Mouse (Mus musculus): Measurements from ENCODE around the gene AI661453. TPM values are rescaled to one million over a fixed set of nuclear protein-coding genes. Genes with fewer than 3 reads are reported as not detected.
"Not testable (repeated sequence)": the region's sequence is repeated elsewhere in the genome, so short reads cannot be mapped to it uniquely, and the experiment has no call there.

The AI661453 gene
- polyA plus RNA-seq (2015; fragmentation: Nextera tagmentation; extraction: Ambion mirVana): 3.1 and 3.7 TPM in 2 replicates

DNA sequence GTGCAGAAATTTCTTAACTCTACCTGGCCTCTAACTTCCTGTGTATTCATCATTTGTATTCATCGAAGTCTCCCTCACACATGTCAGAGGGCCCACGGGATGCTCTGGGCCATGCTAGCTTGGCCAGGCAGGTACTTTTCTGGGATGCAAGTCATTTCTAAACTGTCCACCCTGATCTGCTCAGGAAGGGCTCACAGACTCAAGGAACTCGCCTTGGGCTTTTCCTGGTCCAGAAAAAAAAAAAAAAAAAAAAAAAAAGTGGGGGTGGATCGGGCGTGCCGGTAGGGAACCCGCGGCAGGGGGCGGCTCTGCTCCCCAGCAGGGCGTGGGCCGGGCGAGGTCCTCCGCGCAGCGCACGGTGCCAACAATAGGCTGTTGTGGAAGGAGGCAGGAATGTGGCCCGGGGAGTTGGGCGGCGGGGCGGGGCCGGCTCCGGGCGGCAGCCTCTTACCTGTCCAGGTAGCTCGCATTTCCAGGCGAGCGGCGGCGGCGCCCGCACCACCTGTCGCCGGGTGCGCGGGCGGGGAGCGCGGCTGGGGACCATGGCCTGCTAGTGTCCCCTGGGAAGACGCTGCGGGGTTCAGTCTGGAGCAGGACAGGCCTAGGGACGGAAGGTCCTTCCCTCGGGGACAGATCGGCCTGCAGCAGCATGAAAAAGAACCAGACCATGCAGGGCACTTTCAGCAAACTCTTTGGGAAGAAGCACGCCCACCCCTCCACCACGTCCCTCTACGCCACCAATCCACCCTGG lies at the start of gene AI661453:
AI661453 (plus strand) TSS at position 460 of the 751 bp plus-strand sequence.
- H3K4me1 ChIP-seq (replicated peaks): peaks cover 29% of the 10 kb centered on the region
- peak within 1 kb of the TSS; percentile 50 for H3K4me3 ChIP-seq (replicated peaks)
- ATAC-seq: peak; percentile 88
- WGBS: 1% methylated on average over 45 of the region's 45 CpGs
- H3K4me2 ChIP-seq (replicated peaks): peak within 1 kb of the TSS; percentile 68
- H3K27ac ChIP-seq: peak within 1 kb of the TSS; percentile 71
- H3K9me3 ChIP-seq: no peaks in the 10 kb centered on the region
- H3K36me3 ChIP-seq: no peaks in the 10 kb centered on the region
- H3K27me3 ChIP-seq (replicated peaks): peaks cover 5% of the 10 kb centered on the region
- H3K9ac ChIP-seq: peak within 1 kb of the TSS; percentile 60

DNA sequence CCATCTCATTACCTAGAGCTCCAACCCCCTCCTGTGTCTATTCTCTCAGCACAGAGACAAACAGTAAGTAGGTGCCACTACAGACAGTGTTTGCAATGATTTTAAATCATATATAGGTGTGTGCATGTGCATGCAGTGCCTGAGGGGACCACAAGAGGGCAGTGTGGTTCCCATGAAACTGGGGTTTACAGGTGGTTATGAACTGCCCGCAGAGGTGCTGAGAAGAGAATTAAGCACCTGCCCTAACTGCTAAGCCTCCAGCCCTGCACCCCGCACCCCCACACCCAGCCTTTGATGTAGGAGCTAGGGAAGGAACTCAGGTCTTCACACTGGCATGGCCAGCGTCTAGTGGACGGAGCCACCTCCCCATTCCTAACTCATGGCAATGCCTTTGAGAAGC lies 49.8 kb upstream of the AI661453 start:
- Histone ChIP-seq H3K4me2 (replicated peaks) (no peak overlapping the region), H3K9ac (no peak overlapping the region), H3K4me1 (replicated peaks) (no peaks in the 10 kb centered on the region), H3K27me3 (replicated peaks) (no peaks in the 10 kb centered on the region), H3K27ac (no peak overlapping the region), H3K9me3 (no peaks in the 10 kb centered on the region), H3K36me3 (no peaks in the 10 kb centered on the region), H3K4me3 (replicated peaks) (no peak overlapping the region)
- no peak for ATAC-seq
- WGBS: 65% methylated on average over 4 of the region's 4 CpGs

DNA sequence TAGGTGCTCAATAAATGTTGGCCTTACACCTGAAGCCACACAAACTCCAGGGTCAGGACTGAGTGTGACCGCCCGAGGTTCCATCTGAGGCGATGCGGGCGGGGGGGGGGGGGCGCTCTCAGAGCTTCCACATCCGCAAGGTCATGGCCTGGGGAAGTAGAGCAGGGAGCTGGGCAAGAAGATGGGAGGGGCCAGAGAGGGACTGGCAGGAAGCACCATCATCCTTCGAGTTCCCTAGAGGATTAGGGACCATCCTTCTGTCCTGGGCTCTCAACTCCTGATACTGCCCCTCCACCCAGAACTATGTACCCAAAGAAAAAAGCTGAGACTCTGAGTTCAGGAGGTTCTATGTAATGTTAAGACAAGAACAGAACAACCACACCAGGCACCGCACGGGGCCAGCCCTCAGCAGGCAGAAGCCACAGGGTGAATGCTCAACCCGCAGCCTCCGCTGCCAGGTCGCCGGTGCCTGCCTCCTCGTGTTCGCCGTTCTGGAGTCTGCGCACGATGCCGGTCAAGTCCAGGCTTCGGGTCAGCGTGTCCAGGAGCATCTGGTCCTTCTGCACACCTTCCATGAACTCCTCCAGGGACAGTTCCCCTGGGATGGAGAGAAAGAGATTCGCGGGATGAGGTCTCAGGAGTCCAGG lies 42.1 kb upstream of the AI661453 start:
- no peak overlapping the region for H3K27ac ChIP-seq
- no peaks in the 10 kb centered on the region for H3K36me3 ChIP-seq
- peak overlapping the region; percentile 72 for H3K4me2 ChIP-seq (replicated peaks)
- ATAC-seq: no peak; the same call in 1 of the 2 replicates
- peak overlapping the region; percentile 40 for H3K4me3 ChIP-seq (replicated peaks)
- peaks cover 12% of the 10 kb centered on the region; the same call in 1 of the 2 replicates for H3K4me1 ChIP-seq (replicated peaks)
- peaks cover 8% of the 10 kb centered on the region for H3K27me3 ChIP-seq (replicated peaks)
- peak overlapping the region; percentile 8; the same call in 1 of the 2 replicates for H3K9ac ChIP-seq
- H3K9me3 ChIP-seq: no peaks in the 10 kb centered on the region
- 19% methylated on average over 24 of the region's 24 CpGs for WGBS

DNA sequence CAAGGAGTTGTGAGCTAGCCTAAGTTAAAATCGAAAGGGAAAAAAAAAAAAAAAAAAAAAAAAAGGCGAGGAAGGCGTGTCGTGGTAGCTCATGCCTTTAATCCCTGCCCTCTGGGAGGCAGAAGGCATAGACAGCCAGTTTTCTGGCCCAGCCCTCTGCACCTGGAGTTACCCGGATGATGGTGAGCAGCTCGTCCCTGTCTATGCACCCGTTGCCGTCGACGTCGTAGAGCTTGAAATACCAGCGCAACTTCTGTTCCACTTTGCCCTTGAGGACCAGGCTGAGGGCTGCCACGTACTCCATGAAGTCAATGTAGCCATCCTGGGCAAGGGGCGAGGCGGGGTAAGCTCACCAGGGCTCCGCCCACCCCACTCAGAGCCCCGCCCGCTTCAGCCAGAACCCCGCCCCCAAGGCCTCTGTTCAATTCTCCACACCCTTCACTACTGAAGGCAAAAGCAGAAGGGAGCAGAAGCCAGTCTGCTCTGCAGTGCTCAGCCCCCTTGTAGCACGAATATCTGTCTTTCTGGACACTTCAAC lies 41.0 kb upstream of the AI661453 start:
- Histone ChIP-seq H3K4me2 (replicated peaks) (peak overlapping the region; percentile 72), H3K4me3 (replicated peaks) (peak overlapping the region; percentile 40), H3K9me3 (no peaks in the 10 kb centered on the region), H3K9ac (no peak overlapping the region), H3K4me1 (replicated peaks) (peaks cover 12% of the 10 kb centered on the region; the same call in 1 of the 2 replicates), H3K36me3 (no peaks in the 10 kb centered on the region), H3K27me3 (replicated peaks) (peaks cover 8% of the 10 kb centered on the region), H3K27ac (no peak overlapping the region)
- 3% methylated on average over 20 of the region's 20 CpGs for WGBS
- ATAC-seq: peak; percentile 95

DNA sequence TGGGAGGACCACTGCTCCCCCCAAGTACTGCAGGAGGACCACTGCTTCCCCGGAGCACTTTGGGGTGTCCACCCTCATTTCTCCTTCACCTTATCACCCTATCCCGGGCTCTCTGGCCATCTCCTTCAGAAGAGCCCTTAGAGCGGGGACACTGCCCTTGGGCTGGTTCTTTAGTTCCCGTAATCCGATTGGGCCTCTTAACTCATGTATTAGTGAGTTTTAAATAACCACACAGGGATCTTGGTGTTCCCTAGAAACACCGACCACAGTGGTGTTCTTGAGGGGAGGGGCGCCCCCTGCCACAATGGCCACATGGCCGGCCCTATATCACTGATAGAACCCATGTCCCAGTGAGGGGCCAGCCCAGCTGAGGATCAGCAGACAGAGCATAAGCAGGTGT lies 37.3 kb upstream of the AI661453 start:
- H3K4me2 ChIP-seq (replicated peaks): no peak overlapping the region
- no peak overlapping the region for H3K27ac ChIP-seq
- H3K27me3 ChIP-seq (replicated peaks): peaks cover 8% of the 10 kb centered on the region
- no peaks in the 10 kb centered on the region for H3K9me3 ChIP-seq
- H3K36me3 ChIP-seq: no peaks in the 10 kb centered on the region
- ATAC-seq: no peak
- WGBS: 88% methylated on average over 8 of the region's 8 CpGs
- no peak overlapping the region for H3K9ac ChIP-seq
- peaks cover 12% of the 10 kb centered on the region; the same call in 1 of the 2 replicates for H3K4me1 ChIP-seq (replicated peaks)
- H3K4me3 ChIP-seq (replicated peaks): no peak overlapping the region

DNA sequence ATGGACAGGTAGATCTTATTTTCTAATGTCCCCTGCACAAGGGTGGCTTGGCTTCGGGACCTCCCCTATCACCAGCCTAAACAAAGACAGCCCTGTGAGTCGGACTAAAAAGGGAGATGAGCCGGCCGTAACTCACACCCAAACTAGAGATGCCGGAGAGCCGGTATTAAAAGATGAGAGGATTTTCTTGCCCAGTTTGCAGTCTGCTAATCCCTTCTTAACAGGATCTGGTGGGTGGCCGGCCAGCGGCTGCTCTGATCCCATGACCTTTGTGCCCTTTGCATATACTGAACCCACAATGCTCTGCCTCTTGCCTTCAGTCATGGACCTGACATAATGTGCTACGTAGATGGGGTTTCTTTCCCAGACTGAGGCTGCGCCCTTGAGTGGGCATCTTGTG lies 36.0 kb upstream of the AI661453 start, which contains the start of gene Guca1a:
Guca1a (minus strand) TSS at position 134 of the 400 bp plus-strand sequence.
- 57% methylated on average over 10 of the region's 10 CpGs for WGBS
- H3K9me3 ChIP-seq: no peaks in the 10 kb centered on the region

DNA sequence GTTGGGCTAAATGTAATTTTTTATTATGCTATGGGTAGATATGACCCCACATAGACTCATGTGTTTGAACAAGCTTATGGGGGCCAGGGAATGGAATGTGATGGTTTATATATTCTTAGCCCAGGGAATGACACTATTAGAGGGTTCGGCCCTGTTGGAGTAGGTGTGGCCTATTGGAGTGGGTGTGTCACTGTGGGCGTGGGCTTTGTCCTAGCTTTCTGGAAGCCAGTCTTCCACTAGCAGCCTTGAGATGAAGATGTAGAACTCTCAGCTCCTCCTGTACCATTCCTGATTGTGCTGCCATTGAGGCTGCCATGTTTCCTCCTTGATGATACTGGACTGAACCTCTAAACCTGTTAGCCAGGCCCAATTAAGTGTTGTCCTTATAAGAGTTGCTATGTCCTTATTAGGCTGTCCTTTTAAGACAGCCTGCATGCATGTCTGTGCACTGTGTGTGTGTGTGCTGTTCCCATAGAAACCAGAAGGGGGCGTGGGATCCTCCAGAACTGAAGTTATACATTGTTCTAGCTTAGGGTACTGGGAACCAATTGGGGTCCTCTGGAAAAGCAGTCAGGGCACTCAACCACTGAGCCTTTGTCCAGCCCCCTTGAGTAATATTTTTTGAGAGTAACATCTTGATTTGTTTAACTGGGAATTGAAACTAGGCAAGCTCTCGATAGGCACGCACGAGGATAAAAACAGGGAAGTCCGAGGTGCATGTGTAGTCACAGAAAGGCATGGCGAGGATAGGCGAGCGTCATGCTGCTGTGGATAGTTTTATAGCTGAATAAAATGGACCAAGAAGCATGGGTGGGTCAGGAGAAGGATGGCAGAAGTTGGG lies 28.5 kb upstream of the AI661453 start:
- 61% methylated on average over 10 of the region's 10 CpGs for WGBS
- no peak overlapping the region for H3K4me2 ChIP-seq (replicated peaks)
- H3K36me3 ChIP-seq: no peaks in the 10 kb centered on the region
- H3K9me3 ChIP-seq: no peaks in the 10 kb centered on the region
- H3K27ac ChIP-seq: no peak overlapping the region
- no peak overlapping the region for H3K4me3 ChIP-seq (replicated peaks)
- no peak for ATAC-seq
- peaks cover 17% of the 10 kb centered on the region for H3K27me3 ChIP-seq (replicated peaks)
- no peaks in the 10 kb centered on the region for H3K4me1 ChIP-seq (replicated peaks)
- no peak overlapping the region for H3K9ac ChIP-seq

More for the DNA sequence above, 36.0 kb upstream of the AI661453 start, which contains the start of gene Guca1a:
- H3K4me2 ChIP-seq (replicated peaks): no peak within 1 kb of the TSS
- no peak within 1 kb of the TSS for H3K4me3 ChIP-seq (replicated peaks)
- no peak within 1 kb of the TSS for H3K27ac ChIP-seq
- no peak for ATAC-seq
- peaks cover 4% of the 10 kb centered on the region; the same call in 1 of the 2 replicates for H3K4me1 ChIP-seq (replicated peaks)
- H3K9ac ChIP-seq: no peak within 1 kb of the TSS
- H3K27me3 ChIP-seq (replicated peaks): no peaks in the 10 kb centered on the region; the same call in 1 of the 2 replicates
- H3K36me3 ChIP-seq: no peaks in the 10 kb centered on the region

DNA sequence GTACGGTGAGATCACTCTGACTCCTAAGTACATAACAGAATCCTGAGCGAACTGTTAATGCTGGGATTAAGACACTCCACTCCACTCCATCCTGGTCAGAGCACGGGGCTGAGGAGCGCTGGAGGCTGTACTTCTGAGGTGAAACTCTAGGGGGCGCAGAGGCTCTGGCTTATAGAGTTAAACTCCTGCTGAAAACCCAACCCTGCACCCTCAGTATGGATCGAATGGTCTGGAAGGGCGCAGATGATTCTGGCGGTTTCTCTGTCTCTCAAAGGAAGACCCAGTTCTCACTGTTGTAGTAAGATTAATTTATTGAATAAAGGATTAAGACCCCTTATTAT lies 27.9 kb upstream of the AI661453 start:
- peaks cover 17% of the 10 kb centered on the region for H3K27me3 ChIP-seq (replicated peaks)
- no peak overlapping the region for H3K4me2 ChIP-seq (replicated peaks)

DNA sequence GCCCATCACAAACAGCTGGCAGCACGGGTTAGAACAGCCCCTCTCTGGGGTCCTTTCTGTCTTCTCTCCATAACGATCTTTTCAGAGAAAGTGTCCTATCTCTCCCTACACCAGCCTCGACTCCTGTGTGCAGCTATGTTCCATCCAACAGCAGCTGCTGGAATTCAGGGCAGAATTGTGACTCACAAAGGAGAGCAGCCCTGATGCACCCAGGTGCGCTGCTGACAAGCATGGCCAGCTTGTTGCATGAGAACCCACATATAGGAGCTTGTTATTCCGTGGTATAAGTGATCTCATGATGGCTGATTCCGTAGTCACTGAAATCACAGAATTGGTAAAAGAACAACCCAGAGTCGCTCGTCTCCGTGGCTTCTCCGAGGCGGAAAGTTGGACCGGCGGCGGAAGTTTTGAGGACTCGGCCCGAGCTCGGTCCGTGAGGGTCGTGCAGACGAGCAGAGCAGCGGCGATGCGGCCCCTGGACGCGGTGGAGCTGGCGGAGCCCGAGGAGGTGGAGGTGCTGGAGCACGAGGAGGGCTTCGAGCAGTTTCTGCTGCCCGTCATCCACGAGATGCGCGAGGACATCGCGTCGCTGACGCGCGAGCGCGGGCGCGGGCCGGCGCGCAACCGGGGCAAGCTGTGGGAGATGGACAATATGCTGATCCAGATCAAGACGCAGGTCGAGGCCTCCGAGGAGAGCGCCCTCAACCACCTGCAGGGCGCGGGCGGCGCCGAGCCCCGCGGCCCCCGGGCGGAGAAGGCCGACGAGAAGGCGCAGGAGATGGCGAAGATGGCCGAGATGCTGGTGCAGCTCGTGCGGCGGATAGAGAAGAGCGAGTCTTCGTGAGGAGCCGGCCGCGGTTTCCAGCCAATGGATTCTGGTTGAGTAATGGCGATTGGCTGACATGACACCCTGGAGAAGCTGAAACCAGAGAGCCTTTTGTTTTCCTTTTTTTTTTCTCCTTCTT lies 26.2 kb upstream of the AI661453 start:
- 0 out of 2 replicates have a peak overlapping the region, but pooled peaks have one; percentile 13 for H3K9ac ChIP-seq
- not testable (repeated sequence) for H3K36me3 ChIP-seq

More for the DNA sequence above, 27.9 kb upstream of the AI661453 start:
- H3K9ac ChIP-seq: no peak overlapping the region
- no peaks in the 10 kb centered on the region for H3K9me3 ChIP-seq
- peak; percentile 72 for ATAC-seq
- no peaks in the 10 kb centered on the region for H3K4me1 ChIP-seq (replicated peaks)
- H3K27ac ChIP-seq: no peak overlapping the region
- H3K4me3 ChIP-seq (replicated peaks): no peak overlapping the region
- 25% methylated on average over 8 of the region's 8 CpGs for WGBS
- H3K36me3 ChIP-seq: no peaks in the 10 kb centered on the region

DNA sequence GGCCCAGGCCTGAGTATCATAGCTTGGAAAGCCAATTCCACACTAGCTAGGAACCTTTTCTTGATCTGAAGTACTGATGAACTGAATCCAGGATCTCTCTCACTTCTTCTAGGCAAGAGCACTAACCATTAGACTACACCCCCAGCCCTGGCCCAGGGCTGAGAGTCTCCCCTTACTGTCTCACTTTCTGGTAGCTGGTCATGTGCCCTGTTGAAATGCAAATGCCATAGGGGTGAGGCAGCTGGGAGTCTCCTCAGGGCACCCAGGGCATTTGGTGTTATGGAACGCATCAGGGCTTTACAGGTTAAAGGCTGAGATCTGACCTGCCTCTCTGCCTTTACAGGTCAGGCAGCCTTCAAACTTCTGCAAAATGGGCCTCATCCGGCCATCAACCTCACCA lies 16.2 kb upstream of the AI661453 start:
- 86% methylated on average over 2 of the region's 2 CpGs for WGBS
- Histone ChIP-seq H3K36me3 (no peaks in the 10 kb centered on the region), H3K9me3 (no peaks in the 10 kb centered on the region), H3K4me3 (replicated peaks) (no peak overlapping the region), H3K4me2 (replicated peaks) (no peak overlapping the region), H3K9ac (no peak overlapping the region), H3K27ac (no peak overlapping the region), H3K27me3 (replicated peaks) (no peaks in the 10 kb centered on the region), H3K4me1 (replicated peaks) (no peaks in the 10 kb centered on the region)
- ATAC-seq: no peak

More for the DNA sequence above, 26.2 kb upstream of the AI661453 start:
- peak overlapping the region; percentile 36 for H3K4me3 ChIP-seq (replicated peaks)
- H3K9me3 ChIP-seq; ATAC-seq; H3K27ac ChIP-seq; H3K4me1 ChIP-seq (replicated peaks): not testable (repeated sequence)
- H3K27me3 ChIP-seq (replicated peaks): peaks cover 17% of the 10 kb centered on the region
- peak overlapping the region; percentile 78 for H3K4me2 ChIP-seq (replicated peaks)
- WGBS: 3% methylated on average over 74 of the region's 74 CpGs

DNA sequence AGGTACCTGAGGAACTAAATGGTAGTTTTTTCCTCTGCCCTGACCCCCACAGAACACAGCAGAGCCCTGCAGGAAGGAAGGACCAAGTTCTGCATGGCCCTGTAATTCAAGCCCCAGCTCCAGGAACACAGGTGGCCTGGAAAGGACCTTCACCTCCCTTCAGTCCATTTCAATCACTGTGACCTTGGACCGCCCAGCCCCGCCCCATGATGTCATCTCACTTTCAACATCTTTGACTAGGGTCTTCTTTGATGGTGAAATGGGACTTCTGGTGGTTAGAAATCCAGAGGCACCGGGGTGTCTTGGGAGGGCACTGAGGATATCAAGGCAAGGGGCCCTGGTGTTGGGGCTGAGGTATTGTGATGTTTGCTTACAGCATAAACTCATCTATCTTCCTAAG lies 14.8 kb upstream of the AI661453 start:
- no peaks in the 10 kb centered on the region for H3K27me3 ChIP-seq (replicated peaks)
- no peak for ATAC-seq
- H3K4me1 ChIP-seq (replicated peaks): no peaks in the 10 kb centered on the region
- no peak overlapping the region for H3K4me3 ChIP-seq (replicated peaks)
- no peaks in the 10 kb centered on the region for H3K9me3 ChIP-seq
- H3K9ac ChIP-seq: no peak overlapping the region
- WGBS: 80% methylated on average over 3 of the region's 3 CpGs
- H3K4me2 ChIP-seq (replicated peaks): no peak overlapping the region
- no peak overlapping the region for H3K27ac ChIP-seq
- no peaks in the 10 kb centered on the region for H3K36me3 ChIP-seq
